Mouse (Mus musculus): ENCODE results near the gene Phldb1. TPM values are rescaled to one million over a fixed set of nuclear protein-coding genes. Genes with fewer than 3 reads are reported as not detected.

The Phldb1 gene
- total RNA-seq, 2 experiments from 2014 or later: 110 to 140 TPM

DNA sequence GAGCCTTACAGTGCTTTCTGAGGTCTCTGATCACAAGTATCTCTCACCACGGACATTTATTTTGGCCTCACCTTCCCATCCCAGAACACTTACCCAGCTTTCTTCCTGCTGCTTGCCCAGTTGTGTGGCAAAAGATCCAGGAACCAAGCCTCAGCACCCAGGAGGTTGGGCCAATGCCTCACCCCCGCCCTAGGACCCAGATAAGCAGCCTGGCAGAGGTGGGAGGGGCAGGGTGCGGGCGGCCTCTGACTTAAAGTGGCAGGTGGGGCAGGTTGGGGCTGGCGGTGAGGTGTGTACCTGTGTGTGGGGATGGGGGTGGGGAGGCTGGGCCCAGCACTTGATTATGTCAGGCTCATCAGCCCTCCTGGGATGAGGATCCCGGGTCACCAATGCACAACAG lies 21.9 kb downstream of the Phldb1 start:
- intact Hi-C loops (cut with DNase I): loop anchor here (5.0 kb wide), 1 partner anchor 34 kb away; no protein-coding TSS in a partner anchor

DNA sequence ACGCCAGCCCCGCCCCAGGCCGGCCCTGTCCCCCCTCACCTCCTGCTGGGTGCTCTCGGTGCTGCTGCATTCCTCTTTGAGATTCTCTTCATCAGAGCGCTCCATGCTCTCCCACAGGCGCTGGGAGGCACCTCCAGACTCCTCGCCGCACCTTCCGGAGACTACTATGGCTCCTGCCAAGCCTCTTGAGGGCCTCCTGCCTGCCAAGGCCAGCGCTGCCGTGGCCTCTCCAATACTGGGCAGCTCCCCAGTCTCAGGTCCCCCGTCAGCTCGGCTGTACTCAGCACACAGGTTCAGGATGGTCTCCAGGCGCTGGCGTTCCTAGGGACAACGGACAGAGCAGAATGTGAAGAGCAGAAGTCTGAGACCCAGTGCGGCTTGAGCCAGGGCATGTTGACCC lies 23.4 kb downstream of the Phldb1 start:
- intact Hi-C loops (cut with DNase I): loop anchor here (5.0 kb wide), 1 partner anchor 36 kb away; no protein-coding TSS in a partner anchor
- no peak for DNase-seq

More for the DNA sequence above, 21.9 kb downstream of the Phldb1 start:
- no peak for DNase-seq

DNA sequence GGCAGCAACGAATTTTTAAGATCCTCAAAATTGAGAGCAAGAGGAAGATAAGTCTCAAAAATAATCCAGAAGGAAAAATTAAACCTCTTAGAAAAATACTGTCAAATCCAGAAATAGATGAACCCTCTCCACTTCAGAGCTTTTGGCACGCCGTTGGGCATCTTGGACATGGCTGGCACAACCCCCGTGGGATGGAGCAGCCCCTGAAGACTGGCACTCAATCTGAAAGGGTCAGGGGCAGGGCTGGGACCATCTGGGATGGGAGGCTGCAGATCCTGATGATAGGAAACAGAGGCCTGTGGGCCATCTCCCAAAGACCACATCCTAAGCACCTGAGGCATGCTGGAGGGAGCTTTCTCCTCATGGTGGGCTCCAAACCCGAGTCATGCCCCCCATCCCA lies 24.8 kb downstream of the Phldb1 start:
- DNase-seq: no peak
- intact Hi-C loops (cut with DNase I): loop anchor here (5.0 kb wide), 1 partner anchor 37 kb away; no protein-coding TSS in a partner anchor

DNA sequence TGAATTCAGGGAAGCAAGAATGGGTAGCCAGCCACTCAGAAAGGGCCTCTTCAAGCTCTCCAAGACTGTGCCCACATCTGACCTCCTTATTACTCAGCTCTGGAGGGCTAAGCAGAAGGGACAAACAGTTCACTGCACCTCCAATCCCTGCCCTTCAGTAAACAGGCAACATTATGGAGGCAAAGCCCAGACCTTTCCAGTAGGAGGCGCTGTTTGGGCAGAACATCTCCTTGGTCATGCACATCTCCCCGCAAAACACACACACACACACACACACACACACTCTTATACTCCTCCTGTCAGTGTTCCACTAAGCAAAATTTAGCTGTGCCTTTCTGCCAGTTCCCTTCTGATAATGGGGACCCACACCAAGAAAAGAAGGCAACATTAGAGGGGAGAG lies 25.4 kb downstream of the Phldb1 start:
- intact Hi-C loops (cut with DNase I): no loop called here
- DNase-seq: peak in 1 of 2 experiments; percentile 22

DNA sequence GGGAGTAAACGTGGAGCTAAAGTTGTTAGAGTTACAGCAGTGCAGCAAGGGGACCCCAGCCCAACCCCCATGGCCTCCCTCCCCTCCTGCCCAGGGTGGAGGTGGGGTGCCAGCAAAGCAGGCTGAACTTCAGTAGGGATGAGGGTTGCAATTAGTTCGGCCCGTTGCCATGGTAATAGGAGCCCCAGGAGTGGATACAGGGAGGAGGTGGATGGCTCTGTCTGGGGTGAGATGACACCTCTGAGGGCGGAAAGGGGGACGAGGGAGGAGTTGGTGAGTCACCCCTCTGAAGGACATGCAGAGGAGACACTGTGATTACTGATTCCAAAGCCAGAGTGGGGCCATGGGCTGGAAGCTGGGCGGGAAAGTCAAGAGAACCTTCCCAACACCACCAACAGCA lies 26.1 kb downstream of the Phldb1 start:
- intact Hi-C loops (cut with DNase I): no loop called here
- DNase-seq: peak in 1 of 2 experiments; percentile 19

DNA sequence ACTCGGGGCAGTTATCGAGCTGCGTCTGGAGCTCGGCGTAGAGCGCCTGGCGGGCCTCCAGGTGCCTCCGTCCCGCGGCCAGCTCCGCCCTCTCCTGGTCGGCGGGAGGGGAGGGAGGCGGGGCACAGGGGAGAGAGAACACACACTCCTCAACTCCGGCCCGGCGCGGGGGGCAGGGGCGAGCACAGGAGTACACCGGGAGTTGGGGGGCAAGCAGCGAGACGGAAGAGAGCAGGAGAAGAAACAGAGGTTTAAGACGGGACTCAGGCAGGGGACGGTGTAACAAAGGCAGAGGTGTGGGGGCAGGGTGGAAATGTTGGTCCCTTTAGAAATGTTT lies 26.6 kb downstream of the Phldb1 start:
- intact Hi-C loops (cut with DNase I): no loop called here
- peak; percentile 81 to 83 for DNase-seq

DNA sequence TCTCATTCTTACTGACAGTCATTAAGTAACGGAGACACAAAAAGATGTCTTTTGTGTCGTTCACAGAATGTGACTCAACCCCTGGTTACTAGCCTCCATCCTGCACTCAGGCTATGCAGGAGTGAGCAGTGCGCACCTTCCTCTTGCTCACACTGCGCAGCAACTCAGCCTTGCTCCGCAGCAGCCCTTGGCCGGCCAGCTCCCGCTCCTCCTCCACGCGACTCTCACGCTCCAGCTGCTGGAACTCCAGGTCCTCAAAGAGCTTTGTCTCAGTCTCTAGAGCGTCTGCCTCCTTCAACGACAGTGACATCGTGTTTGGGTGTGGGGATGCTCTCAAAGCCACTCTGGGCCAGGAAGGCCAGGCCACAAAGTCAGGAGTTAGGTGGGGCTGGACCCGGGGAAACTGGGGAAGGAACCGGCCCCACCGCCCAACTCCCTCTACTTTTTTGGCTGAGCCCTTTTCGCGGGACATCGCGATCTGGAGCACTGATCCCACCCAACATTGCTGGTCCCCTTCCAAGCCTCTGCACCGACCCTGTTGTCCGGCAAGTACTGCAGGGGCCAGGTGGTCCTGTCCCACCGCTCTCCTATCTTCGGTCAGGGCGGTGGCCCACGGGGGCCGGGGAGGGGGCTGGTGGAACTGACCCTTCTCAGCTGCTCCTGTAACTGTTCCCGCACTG lies 27.1 kb downstream of the Phldb1 start:
- no peak for DNase-seq
- intact Hi-C loops (cut with DNase I): no loop called here

DNA sequence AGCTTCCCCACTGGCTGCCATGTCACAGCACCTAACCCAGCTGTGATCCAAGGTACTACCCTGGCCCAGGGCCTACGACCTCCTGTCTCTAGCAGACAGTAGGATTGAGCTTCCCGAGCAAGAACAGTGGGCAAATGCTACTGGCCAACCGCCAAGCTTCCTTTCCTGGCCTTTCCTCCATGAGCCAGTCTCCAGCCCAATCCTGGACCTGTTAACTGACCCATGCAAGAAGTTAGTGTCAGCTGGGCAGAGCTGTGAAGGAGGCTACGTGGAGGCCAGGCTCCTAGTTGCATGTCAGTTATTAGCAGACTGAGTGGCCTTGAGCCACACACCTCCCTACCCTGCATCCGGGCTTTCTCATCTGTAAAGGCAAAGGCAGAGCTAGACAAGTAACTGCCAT lies 35.3 kb downstream of the Phldb1 start:
- intact Hi-C loops (cut with DNase I): no loop called here

DNA sequence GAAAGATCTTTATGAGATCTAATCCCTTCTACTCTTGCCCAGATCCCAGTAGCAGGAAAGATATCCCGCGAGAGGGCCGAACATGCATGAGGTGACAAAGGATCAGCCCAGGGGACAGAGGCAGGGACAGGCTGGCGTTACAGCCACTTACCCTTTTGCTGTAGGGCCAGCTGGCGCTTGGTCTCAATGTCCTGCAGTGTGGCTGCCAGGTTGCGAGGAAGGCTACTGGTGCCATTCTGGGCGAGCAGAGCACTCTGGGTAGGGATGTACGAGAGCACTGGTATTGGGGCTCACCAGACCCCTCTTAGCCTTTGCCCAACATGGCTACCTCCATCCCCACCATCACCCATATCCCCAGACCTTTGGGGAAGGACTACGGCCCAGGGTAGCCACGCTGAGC lies 35.8 kb downstream of the Phldb1 start:
- intact Hi-C loops (cut with DNase I): no loop called here
- no peak for DNase-seq

More for the DNA sequence above, 35.3 kb downstream of the Phldb1 start:
- no peak for DNase-seq

DNA sequence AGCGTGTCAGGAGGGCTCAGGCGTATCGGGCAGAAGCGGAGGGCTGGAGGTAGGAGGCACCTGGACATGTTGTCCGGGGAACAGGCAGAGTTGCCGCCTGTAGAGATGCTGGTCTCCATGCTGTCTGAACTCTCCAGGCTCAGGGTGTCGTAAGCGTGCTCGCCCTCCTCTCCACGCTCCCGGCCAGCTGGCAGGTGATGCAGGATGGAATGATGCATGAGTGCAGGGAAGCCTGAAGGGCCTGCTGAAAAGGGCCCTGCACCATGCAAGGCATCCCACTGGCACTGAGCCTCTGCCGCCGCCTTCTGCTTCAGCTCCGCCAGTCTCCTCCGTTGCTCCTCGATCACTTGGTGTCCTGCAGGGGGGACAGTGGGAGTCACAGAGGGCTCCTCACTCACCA lies 37.1 kb downstream of the Phldb1 start:
- intact Hi-C loops (cut with DNase I): no loop called here
- DNase-seq: no peak

DNA sequence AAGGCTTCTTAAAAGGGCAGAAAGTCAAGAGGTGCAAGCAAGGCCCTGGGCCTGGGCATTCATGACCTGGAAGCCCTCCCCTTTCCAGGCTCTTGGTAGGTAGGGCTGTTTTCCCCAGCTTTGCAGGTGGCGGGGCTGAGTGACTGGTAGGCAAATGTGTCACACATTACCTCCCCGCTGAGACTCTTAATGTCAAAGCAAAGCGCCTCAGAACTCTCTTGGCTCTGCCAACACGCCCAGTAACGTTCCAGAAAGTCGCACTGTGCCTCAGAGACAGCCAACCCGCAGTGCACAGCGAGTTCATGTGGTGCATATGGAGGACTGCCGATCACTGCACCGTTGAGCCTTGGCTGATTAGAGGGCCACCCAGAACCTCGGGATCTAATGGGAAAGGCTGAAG lies 41.9 kb downstream of the Phldb1 start:
- DNase-seq: no peak
- intact Hi-C loops (cut with DNase I): loop anchor here (2.0 kb wide), 1 partner anchor 40 kb away; no protein-coding TSS in a partner anchor

DNA sequence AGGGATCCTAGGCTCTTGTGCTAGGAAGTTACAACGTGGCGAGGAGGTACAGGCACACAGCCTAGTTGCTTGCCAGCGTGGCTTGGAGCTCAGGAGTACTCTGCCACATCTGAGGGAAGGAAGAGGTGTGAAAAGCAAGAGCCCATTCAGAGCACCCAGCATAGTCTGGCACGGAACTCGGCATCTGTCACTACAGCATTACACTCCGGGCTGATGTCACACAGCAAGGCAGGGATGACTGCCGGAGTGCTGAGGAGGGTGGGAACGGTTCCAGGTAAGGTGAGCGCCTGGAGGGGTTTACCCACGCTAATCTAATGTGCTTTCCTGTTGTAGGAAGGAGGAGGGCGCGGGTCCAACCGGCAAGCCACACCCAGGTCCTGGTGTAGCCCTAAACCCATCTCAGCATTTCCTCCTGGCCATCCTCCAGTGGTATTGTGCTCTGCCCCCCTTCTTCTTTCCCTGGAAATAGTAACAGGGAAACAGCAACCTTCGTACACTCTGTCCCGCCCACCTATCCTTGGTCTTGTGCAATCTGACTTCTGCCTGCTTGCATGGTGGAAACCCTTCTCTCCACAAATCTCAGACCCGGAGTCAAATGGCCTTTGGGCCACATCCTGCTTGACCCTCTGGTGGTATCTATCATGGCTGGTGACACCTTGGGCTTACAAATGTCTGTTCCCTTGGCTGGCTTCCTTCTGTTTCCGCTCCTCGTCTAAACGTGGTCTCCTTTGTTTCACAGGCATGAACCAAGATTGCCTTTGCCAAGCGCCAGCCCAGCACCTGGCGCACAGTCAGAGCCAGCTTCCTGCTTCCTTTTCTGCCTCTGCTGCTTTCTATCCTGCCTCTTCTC lies 43.1 kb downstream of the Phldb1 start:
- peak; percentile 68 to 77 for DNase-seq
- intact Hi-C loops (cut with DNase I): loop anchor here (2.0 kb wide), 1 partner anchor 41 kb away; no protein-coding TSS in a partner anchor

DNA sequence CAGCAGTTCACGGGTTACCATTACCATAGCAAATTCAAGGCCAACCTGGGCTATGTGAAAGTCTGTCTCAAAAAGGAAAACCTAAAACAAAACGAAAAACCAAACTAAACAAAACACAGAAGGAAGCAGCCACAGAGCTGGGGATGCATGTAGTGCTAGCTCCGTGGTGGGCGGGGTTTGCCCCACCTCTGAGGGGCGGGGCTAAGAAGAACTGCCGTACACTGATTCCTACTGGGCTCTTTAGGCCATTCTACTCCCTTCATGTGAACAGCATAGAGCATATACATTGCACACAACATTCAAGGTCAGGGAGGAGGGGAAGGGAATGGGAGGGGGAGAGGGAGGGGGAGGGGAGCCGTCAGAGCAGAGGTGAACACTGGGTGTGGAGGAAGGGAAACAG lies 44.4 kb downstream of the Phldb1 start:
- intact Hi-C loops (cut with DNase I): no loop called here
- no peak for DNase-seq

DNA sequence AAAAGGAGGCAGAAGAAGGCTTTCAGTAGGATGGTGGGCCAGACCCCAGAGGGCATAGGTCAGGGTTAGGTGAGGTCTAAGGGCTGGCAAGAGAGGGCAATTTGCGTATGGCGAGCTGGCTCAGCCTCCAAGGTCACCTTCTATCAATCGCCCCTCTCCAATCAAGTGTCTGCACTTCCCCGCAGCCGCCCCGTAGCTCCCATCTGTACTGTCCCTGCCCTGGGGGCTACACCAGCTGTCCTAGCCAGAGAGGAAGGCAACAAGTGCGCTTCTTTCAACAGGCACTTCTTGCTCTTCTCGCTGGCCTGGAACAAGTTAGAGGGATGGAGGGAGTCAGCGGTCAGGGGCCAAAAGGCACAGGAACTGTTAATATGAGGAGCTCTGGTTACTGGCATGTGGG lies 47.0 kb downstream of the Phldb1 start:
- intact Hi-C loops (cut with DNase I): no loop called here
- no peak for DNase-seq

DNA sequence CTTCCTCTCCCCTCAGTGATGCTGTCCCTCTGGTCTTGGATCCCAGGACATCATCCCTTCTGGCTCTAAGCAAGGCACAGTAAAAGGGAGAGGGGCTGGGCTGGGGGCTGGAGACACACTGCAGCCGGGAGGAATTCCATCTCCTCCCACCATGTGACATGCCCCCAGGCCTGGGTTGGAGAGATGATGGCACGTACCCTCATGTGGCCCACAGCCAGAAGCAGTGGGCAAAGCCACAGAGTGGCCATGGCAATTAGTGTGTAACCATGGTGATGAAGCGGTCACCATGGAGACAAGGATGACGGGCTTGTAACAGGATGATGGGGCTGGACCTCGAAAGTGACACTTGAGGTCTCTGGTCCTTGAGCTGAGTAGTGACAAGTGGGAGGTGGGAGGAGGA lies 48.4 kb downstream of the Phldb1 start:
- DNase-seq: no peak
- intact Hi-C loops (cut with DNase I): no loop called here

DNA sequence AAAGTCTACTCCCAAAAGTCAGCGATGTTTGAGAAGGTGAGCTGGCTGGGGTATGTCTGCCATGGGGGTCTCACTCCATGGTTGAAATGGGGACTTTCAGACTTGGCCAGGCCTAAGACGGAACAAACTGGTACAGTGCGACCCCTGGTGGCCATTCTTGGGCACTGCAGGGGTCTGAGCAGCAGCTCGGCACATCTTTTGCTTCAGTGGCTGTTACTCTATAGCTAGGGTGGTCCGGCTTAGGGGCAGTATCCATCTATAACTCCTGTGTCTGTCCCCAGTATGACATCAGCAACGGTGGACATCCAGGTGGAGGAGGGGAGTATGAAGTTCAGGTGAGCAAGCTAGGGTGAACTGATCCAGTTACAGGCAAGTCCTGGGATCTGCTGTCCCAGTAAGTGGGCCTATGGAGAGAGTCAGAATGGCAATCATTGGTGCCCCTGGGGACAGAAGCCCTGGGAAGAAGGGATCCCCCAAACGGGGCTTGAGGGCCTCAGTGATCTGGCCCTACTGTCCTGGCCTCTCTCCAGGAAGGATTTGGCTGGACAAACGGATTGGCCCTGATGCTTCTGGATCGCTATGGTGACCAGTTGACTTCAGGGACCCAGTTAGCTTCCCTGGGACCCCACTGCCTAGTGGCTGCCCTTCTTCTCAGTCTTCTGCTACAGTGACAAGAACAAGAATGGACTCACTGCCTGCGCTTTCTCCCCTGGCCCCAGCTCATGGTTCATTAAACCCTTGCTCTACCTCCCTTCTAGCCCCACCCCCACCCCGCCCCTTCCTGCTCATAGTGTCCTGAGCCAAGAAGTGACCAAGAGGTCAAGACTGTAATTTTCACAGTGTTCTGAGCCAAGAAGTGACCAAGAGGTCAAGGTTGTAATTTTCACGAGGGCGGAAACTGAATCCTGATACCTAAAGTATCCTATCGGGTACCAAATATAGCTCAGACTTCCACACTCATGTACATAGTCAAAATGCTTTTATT lies 49.4 kb downstream of the Phldb1 start:
- DNase-seq: peak; percentile 79 to 82
- intact Hi-C loops (cut with DNase I): loop anchor here (1.0 kb wide), 1 partner anchor 30 kb away; no protein-coding TSS in a partner anchor

DNA sequence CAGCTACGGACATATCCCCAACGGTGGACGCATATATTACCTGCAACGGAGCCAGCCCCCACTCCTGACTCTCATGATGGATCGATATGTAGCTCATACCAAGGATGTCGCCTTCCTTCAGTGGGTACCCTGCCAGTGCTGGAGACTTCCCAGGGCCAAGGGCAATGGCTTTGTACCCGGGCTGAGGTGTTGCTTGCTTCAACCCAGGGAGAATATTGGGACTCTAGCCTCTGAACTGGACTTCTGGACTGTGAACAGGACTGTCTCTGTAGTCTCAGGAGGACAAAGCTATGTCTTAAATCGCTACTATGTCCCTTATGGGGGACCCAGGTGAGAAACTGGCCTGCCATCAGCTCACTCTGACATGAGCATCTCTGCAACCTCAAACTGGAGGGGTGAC lies 52.0 kb downstream of the Phldb1 start:
- no peak for DNase-seq
- intact Hi-C loops (cut with DNase I): no loop called here

DNA sequence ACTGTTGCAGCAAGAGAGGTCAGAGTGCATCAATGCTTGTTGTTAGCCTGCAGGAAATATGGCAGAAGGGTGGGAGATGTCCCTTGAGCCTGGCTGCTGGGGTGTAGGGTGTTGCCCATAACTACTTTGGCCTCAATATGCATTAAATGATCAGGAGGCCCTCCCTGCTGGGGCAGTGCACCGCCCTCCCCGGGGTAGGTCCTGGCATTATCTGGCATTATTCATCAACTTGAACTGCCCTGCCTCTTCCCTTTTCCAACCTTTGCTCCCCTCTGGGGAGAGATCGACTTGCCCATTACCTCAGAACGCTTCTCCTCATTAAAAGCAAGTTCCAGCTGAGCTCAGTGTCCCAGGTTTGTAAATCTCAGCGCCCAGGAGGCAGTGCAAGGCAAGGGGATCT lies 55.4 kb downstream of the Phldb1 start:
- intact Hi-C loops (cut with DNase I): no loop called here
- DNase-seq: no peak

DNA sequence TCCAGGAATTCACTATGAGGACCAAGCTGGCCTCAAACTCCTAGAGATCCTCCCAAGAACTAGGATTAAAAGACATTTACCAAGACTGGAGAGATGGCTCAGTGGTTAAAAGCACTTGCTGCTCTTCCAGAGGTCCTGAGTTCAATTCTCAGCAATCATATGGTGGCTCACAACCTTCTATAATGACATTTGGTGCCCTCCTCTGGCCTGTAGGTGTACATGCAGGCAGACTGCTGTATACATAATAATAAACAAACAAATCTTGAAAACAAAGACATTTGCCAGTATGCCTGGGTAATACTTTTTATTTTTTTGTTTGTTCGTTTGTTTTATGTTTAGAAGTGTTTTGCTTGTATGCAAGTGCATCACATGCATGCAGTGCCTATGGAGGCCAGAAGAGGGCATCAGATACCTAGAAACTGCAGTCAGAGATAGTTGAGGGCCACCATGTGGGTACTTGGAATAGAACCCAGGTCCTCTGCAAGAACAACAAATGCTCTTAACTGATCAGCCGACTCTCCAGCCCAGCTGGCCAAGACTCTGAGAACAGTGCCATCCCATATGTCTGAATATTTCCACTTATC lies 56.6 kb downstream of the Phldb1 start:
- intact Hi-C loops (cut with DNase I): no loop called here

DNA sequence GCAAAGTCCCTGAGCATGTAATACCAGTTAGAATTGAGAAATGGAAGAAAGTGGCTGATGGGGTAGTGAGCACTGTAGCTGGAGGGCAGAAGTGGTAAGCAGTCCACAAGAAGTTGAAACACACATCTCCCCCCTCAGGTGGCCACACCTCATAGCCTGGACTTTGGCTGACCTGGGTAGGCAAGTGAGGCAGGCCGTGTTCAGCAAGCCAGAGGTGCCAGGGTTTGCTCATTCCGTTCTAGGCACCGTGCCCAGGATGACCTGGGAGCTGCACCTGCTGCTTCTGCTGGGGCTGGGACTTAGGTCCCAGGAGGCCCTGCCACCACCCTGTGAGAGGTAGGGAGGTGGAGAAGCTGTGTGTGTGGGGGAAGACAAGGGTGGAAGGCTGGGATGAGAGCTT lies 62.0 kb downstream of the Phldb1 start, which contains the start of gene Treh:
TSS of gene Treh (plus strand) at position 229 of the 400 bp plus-strand sequence.
- no peak for DNase-seq
- intact Hi-C loops (cut with DNase I): no loop called here

More for the DNA sequence above, 56.6 kb downstream of the Phldb1 start:
- DNase-seq: no peak
